In genomic region chr19:6537526-6537925, GRCm38 (mm10) we compare ENCODE assay signal across 31 mouse cellular contexts. TPM values are rescaled to one million over a fixed set of nuclear protein-coding genes. Genes with fewer than 3 reads are reported as not detected.
DNase-seq lines count a peak whose midpoint lies in the region; ATAC-seq lines count a peak whose summit lies in the region.
"Had no signal": no experiment of that assay in that cellular context is flagged by ENCODE, and none has a peak within 500 bp of the region (broad histone marks: within the 10 kb centered on the region; RNA-seq: fewer than 3 reads in every experiment).

No protein-coding gene starts in this region.

- H3K27me3 ChIP-seq in hindbrain, embryonic 10.5 days (ENCODE audit: insufficient read depth, poor library complexity, severe bottlenecking), result peaks cover 19% of the 10 kb centered on the region
- no peaks in the 10 kb centered on the region; the same call in 1 of the 2 replicates for H3K27me3 ChIP-seq in hindbrain, embryonic 11.5 days (ENCODE audit: control insufficient read depth, insufficient read depth, low read length)
- no peaks in the 10 kb centered on the region for H3K27me3 ChIP-seq in midbrain, embryonic 12.5 days
- H3K27me3 ChIP-seq in midbrain, embryonic 10.5 days (ENCODE audit: low read depth, poor library complexity, severe bottlenecking), result peaks cover 13% of the 10 kb centered on the region; the same call in 1 of the 2 replicates
- H3K27me3 ChIP-seq: forebrain, embryonic 13.5 days; hindbrain, embryonic 13.5 days had no signal

- peaks cover 23% of the 10 kb centered on the region for H3K4me1 ChIP-seq in hindbrain, embryonic 10.5 days (replicated peaks)
- peaks cover 4% of the 10 kb centered on the region for H3K4me1 ChIP-seq in hindbrain, embryonic 11.5 days (replicated peaks; ENCODE audit: control insufficient read depth, insufficient read depth, low read length)
- H3K4me1 ChIP-seq in midbrain, embryonic 12.5 days, result peaks cover 18% of the 10 kb centered on the region
- peaks cover 29% of the 10 kb centered on the region for H3K4me1 ChIP-seq in midbrain, embryonic 10.5 days

- H3K9ac ChIP-seq in hindbrain, embryonic 11.5 days (ENCODE audit: low read depth, low read length), result no peak overlapping the region
- H3K9ac ChIP-seq in midbrain, embryonic 12.5 days (replicated peaks), result 0 out of 2 replicates have a peak overlapping the region, but pooled peaks have one; percentile 15
- H3K9ac ChIP-seq: forebrain, embryonic 13.5 days; heart, embryonic 15.5 days; hindbrain, embryonic 13.5 days; liver, embryonic 14.5 days; neural tube, embryonic 12.5 days had no signal

- 0 out of 2 replicates have a peak overlapping the region, but pooled peaks have one; percentile 14 for H3K27ac ChIP-seq in hindbrain, embryonic 10.5 days
- no peak overlapping the region for H3K27ac ChIP-seq in hindbrain, embryonic 11.5 days (ENCODE audit: low read depth, low read length)
- H3K27ac ChIP-seq in midbrain, embryonic 12.5 days (replicated peaks), result no peak overlapping the region
- H3K27ac ChIP-seq in midbrain, embryonic 10.5 days (replicated peaks), result no peak overlapping the region
- H3K27ac ChIP-seq: forebrain, embryonic 13.5 days; heart, embryonic 10.5 days; heart, embryonic 15.5 days; liver, embryonic 14.5 days; macrophage; neural tube, embryonic 12.5 days had no signal

- ATAC-seq in hindbrain, embryonic 11.5 days (ENCODE audit: low FRiP score), result no peak
- ATAC-seq in midbrain, embryonic 12.5 days (ENCODE audit: low FRiP score, low read depth), result no peak
- ATAC-seq: forebrain, embryonic 13.5 days; intestine, embryonic 16.5 days; Patski had no signal

- H3K9me3 ChIP-seq in hindbrain, embryonic 10.5 days, result no peaks in the 10 kb centered on the region
- no peaks in the 10 kb centered on the region for H3K9me3 ChIP-seq in hindbrain, embryonic 11.5 days (ENCODE audit: control insufficient read depth, low read length)
- no peaks in the 10 kb centered on the region for H3K9me3 ChIP-seq in midbrain, embryonic 12.5 days
- no peaks in the 10 kb centered on the region for H3K9me3 ChIP-seq in midbrain, embryonic 10.5 days (replicated peaks)
- H3K9me3 ChIP-seq: forebrain, embryonic 13.5 days; heart, embryonic 10.5 days; heart, embryonic 15.5 days; hindbrain, embryonic 13.5 days; neural tube, embryonic 12.5 days had no signal

- no peaks in the 10 kb centered on the region for H3K36me3 ChIP-seq in hindbrain, embryonic 10.5 days
- no peaks in the 10 kb centered on the region for H3K36me3 ChIP-seq in hindbrain, embryonic 11.5 days (ENCODE audit: control insufficient read depth, insufficient read depth, low read length)
- H3K36me3 ChIP-seq in midbrain, embryonic 12.5 days, result no peaks in the 10 kb centered on the region
- H3K36me3 ChIP-seq in midbrain, embryonic 10.5 days, result no peaks in the 10 kb centered on the region
- H3K36me3 ChIP-seq: heart, embryonic 10.5 days; heart, embryonic 15.5 days; hindbrain, embryonic 13.5 days; neural tube, embryonic 12.5 days had no signal

- 73% methylated on average over 8 of the region's 8 CpGs for WGBS in hindbrain, embryonic 10.5 days
- WGBS in hindbrain, embryonic 11.5 days, result 75% methylated on average over 8 of the region's 8 CpGs
- 78% methylated on average over 8 of the region's 8 CpGs for WGBS in midbrain, embryonic 12.5 days
- 79% methylated on average over 8 of the region's 8 CpGs for WGBS in midbrain, embryonic 10.5 days

- H3K4me3 ChIP-seq in hindbrain, embryonic 10.5 days, result no peak overlapping the region
- no peak overlapping the region for H3K4me3 ChIP-seq in hindbrain, embryonic 11.5 days (ENCODE audit: low read depth, low read length)
- H3K4me3 ChIP-seq in midbrain, embryonic 12.5 days, result no peak overlapping the region
- H3K4me3 ChIP-seq in midbrain, embryonic 10.5 days, result no peak overlapping the region
- H3K4me3 ChIP-seq: erythroblast, embryonic 14.5 days; forebrain, embryonic 13.5 days; heart, embryonic 10.5 days; heart, embryonic 15.5 days; hindbrain, embryonic 13.5 days; myocyte; neural tube, embryonic 12.5 days had no signal

- no peak overlapping the region for H3K4me2 ChIP-seq in hindbrain, embryonic 11.5 days (replicated peaks; ENCODE audit: low read depth, low read length)
- no peak overlapping the region for H3K4me2 ChIP-seq in midbrain, embryonic 12.5 days (replicated peaks)
- H3K4me2 ChIP-seq: forebrain, embryonic 13.5 days; heart, embryonic 15.5 days; hindbrain, embryonic 13.5 days; neural tube, embryonic 12.5 days had no signal

- DNase-seq in cerebellum, adult 18-20 months, result peak; percentile 68 to 69
- no peak for DNase-seq in cerebellum, adult 11 months
- DNase-seq in hindbrain, embryonic 10.5 days (ENCODE audit: low spot score), result no peak
- no peak for DNase-seq in hindbrain, embryonic 11.5 days (ENCODE audit: low spot score)
- no peak for DNase-seq in midbrain, embryonic 10.5 days (ENCODE audit: low spot score)
- DNase-seq in cerebellum, postnatal 25 days, result peak; percentile 72 to 77
- DNase-seq: adrenal gland, postnatal 25 days; gastrocnemius, postnatal 25 days; heart, adult 11 months; layer of hippocampus, adult 9-11 months; liver; lung, adult 2 months; lung, postnatal 10 days; thymus, postnatal 4 days had no signal

RNA-seq across cellular contexts. Expression of gene Slc22a12, which starts 5.3 kb away (rescaled TPM):
- polyA plus RNA-seq in hindbrain, embryonic 10.5 days (2016; fragmentation: Nextera tagmentation; extraction: Ambion mirVana), result not detected in 2 replicates
- polyA plus RNA-seq in hindbrain, embryonic 11.5 days (2014; fragmentation: Nextera tagmentation; extraction: Ambion mirVana), result not detected in 2 replicates
- polyA plus RNA-seq in midbrain, embryonic 12.5 days (2016; fragmentation: Nextera tagmentation; extraction: Ambion mirVana), result not detected in 2 replicates
- polyA plus RNA-seq in midbrain, embryonic 10.5 days (2016; fragmentation: Nextera tagmentation; extraction: Ambion mirVana), result not detected in 2 replicates
- polyA plus RNA-seq: brain, embryonic 14.5 days; embryonic facial prominence, embryonic 14.5 days; erythroblast, embryonic 14.5 days; forebrain, embryonic 13.5 days; heart, embryonic 10.5 days; heart, embryonic 15.5 days; intestine, embryonic 16.5 days; limb, embryonic 11.5 days; liver, embryonic 14.5 days; macrophage; myocyte; neural tube, embryonic 12.5 days; Patski; stomach, embryonic 14.5 days; thymus, postnatal 0 days had no signal

Comparison
In these comparisons a context has a peak if more than half of its experiments do, and no peak if none do; other contexts are left out.
1. DNase-seq: peak in cerebellum, adult 18-20 months (2 of 2) and cerebellum, postnatal 25 days (2 of 2); none in cerebellum, adult 11 months (single experiment), hindbrain, embryonic 10.5 days (single experiment), hindbrain, embryonic 11.5 days (single experiment) and midbrain, embryonic 10.5 days (single experiment).